Mouse (Mus musculus) limb, embryonic 10.5 days (tissue): ENCODE measurements around the gene Stk17b. TPM values are rescaled to one million over a fixed set of nuclear protein-coding genes. Genes with fewer than 3 reads are reported as not detected.
"Not testable (repeated sequence)": the region's sequence is repeated elsewhere in the genome, so short reads cannot be mapped to it uniquely, and the experiment has no call there.

Source experiments
- DNase-seq: peaks from one replicate; pipeline ENCODE4 v3.0.0-alpha.2; 2017; ENCODE audit warnings: low spot score
- H3K27ac ChIP-seq: fragments of 300-500 bp; sonication (generic); 2 replicates; pipeline ENCODE4 v1.5.1; 2016; ENCODE audit warnings: mild to moderate bottlenecking
- H3K27me3 ChIP-seq: fragments of 300-500 bp; sonication (generic); 2 replicates; pipeline ENCODE4 v1.6.1; 2016; ENCODE audit warnings: low read depth, mild to moderate bottlenecking; ENCODE audit not compliant: poor library complexity, severe bottlenecking
- H3K36me3 ChIP-seq: fragments of 300-500 bp; sonication (generic); 2 replicates; pipeline ENCODE4 v1.6.1; 2016; ENCODE audit warnings: mild to moderate bottlenecking, moderate library complexity
- H3K4me1 ChIP-seq: fragments of 300-500 bp; sonication (generic); 2 replicates; pipeline ENCODE4 v1.6.1; 2016
- H3K4me3 ChIP-seq: fragments of 300-500 bp; sonication (generic); 2 replicates; pipeline ENCODE4 v1.5.1; 2016; ENCODE audit warnings: mild to moderate bottlenecking, moderate library complexity
- H3K9me3 ChIP-seq: fragments of 300-500 bp; sonication (generic); replicated peaks from 2 replicates; pipeline ENCODE4 v1.6.1; 2016; ENCODE audit warnings: mild to moderate bottlenecking
- WGBS: fragments of 180-500 bp; shearing (Covaris S2); methylation state at CpG from one replicate; pipeline ENCODE4 v1.1.7; 2016; 5-methylcytosine and 5-hydroxymethylcytosine counted together
- polyA plus RNA-seq: library from polyadenylated mRNA; unstranded; fragments of >200 nt; fragmentation: Nextera tagmentation; extraction: Ambion mirVana; gene quantifications from 2 replicates; pipeline ENCODE4 v1.2.1, GENCODE M21; 2016

The Stk17b gene
- polyA plus RNA-seq, 1 experiment from 2014 or later, result 7.8 TPM

GRCm38 (mm10) chr1:53740777-53741336 is 44.2 kb downstream of the Stk17b start:
- Histone ChIP-seq H3K9me3 (no peaks in the 10 kb centered on the region), H3K27me3 (no peaks in the 10 kb centered on the region), H3K4me1 (no peaks in the 10 kb centered on the region), H3K36me3 (no peaks in the 10 kb centered on the region), H3K27ac (no peak overlapping the region), H3K4me3 (no peak overlapping the region)
- DNase-seq, result no peak
- WGBS, result 89% methylated on average over 4 of the region's 4 CpGs

- H3K4me1 ChIP-seq, H3K27ac ChIP-seq, H3K4me3 ChIP-seq, H3K9me3 ChIP-seq, H3K36me3 ChIP-seq, H3K27me3 ChIP-seq, DNase-seq: not testable (repeated sequence)
- WGBS, result 54% methylated on average over 3 of the region's 4 CpGs
These were observed 44.8 kb downstream of the Stk17b start for GRCm38 (mm10) chr1:53740077-53740776.

DNA sequence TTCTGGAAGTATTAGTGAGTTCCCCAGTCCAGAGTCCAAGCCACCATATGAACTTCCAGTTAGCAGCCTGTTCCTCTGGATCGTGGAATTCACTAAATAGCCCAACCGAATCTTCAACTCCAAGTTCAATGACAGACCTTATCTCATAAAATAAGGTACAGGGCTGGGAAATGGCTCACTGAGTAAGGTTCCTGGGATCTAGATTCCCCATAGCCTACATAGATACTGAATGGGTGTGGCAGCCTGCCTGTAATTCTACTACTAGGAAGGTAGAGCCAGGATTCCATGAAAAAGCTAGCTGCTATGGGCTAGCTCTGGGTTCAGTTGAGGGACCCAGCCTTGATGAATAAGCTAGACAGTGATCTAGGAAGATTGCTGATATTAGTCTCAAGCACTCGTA is 48.4 kb downstream of the Stk17b start:
- no peak overlapping the region for H3K27ac ChIP-seq
- WGBS, result 91% methylated on average over 3 of the region's 3 CpGs
- no peaks in the 10 kb centered on the region for H3K27me3 ChIP-seq

DNA sequence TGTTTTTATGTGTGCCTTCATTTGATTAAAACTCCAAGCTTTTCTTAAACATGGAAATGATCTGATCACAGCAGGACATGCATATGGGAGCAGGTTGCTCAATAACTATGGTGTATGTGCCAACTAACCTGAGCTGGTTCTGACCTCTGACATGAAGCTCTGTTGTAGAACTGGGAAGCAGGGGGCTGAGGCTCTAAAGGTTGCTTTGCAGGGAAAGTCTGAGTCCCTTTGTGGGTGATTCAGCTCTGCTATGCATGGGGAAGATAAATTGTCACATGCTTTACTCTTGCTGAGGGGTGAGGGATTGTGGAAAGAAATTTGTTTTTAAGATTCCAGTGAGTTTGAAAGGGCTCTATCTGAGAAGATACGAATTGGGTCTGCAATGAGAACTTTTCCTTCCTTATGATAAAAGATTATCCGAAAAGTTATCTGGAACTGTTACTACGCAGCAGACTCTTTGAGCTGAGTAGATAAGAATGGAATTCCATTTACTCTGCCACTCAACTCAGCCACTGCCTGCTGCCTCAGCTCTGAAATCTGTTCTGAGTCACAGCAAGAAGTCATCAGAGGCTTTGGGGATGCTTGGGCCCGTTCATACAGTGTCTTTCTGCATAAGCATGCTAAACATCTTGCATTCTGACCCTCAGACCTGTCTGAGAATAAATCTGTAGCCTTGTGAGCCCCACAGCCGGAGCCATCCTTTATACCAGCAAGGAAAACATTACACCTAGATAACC is 56.4 kb downstream of the Stk17b start:
- H3K9me3 ChIP-seq, result no peaks in the 10 kb centered on the region
- no peaks in the 10 kb centered on the region for H3K4me1 ChIP-seq
- no peak overlapping the region for H3K4me3 ChIP-seq
- 76% methylated on average over 5 of the region's 5 CpGs for WGBS
- no peak overlapping the region for H3K27ac ChIP-seq
- no peak for DNase-seq
- no peaks in the 10 kb centered on the region for H3K27me3 ChIP-seq
- H3K36me3 ChIP-seq, result no peaks in the 10 kb centered on the region

More for the DNA sequence above, 48.4 kb downstream of the Stk17b start:
- H3K9me3 ChIP-seq, result no peaks in the 10 kb centered on the region
- H3K4me1 ChIP-seq, result no peaks in the 10 kb centered on the region
- no peaks in the 10 kb centered on the region for H3K36me3 ChIP-seq
- DNase-seq, result no peak
- H3K4me3 ChIP-seq, result no peak overlapping the region

- Histone ChIP-seq H3K36me3 (no peaks in the 10 kb centered on the region), H3K4me1 (no peaks in the 10 kb centered on the region), H3K4me3 (no peak overlapping the region), H3K27ac (no peak overlapping the region), H3K27me3 (no peaks in the 10 kb centered on the region), H3K9me3 (no peaks in the 10 kb centered on the region)
- 95% methylated on average over 2 of the region's 2 CpGs for WGBS
- no peak for DNase-seq
These were observed 58.1 kb downstream of the Stk17b start for GRCm38 (mm10) chr1:53726883-53727282.

GRCm38 (mm10) chr1:53721353-53721752 is 63.7 kb downstream of the Stk17b start:
- no peaks in the 10 kb centered on the region for H3K27me3 ChIP-seq

GRCm38 (mm10) chr1:53720601-53721351 is 64.2 kb downstream of the Stk17b start:
- DNase-seq, result no peak
- Histone ChIP-seq H3K9me3 (no peaks in the 10 kb centered on the region), H3K27ac (no peak overlapping the region), H3K27me3 (no peaks in the 10 kb centered on the region), H3K36me3 (no peaks in the 10 kb centered on the region), H3K4me1 (no peaks in the 10 kb centered on the region), H3K4me3 (no peak overlapping the region)
- whole genome bisulfite sequencing, result 90% methylated on average over 5 of the region's 5 CpGs

More at GRCm38 (mm10) chr1:53721353-53721752, 63.7 kb downstream of the Stk17b start:
- H3K36me3 ChIP-seq, result no peaks in the 10 kb centered on the region
- no peak overlapping the region for H3K4me3 ChIP-seq
- no peaks in the 10 kb centered on the region for H3K9me3 ChIP-seq
- H3K4me1 ChIP-seq, result no peaks in the 10 kb centered on the region
- DNase-seq, result no peak
- H3K27ac ChIP-seq, result no peak overlapping the region

DNA sequence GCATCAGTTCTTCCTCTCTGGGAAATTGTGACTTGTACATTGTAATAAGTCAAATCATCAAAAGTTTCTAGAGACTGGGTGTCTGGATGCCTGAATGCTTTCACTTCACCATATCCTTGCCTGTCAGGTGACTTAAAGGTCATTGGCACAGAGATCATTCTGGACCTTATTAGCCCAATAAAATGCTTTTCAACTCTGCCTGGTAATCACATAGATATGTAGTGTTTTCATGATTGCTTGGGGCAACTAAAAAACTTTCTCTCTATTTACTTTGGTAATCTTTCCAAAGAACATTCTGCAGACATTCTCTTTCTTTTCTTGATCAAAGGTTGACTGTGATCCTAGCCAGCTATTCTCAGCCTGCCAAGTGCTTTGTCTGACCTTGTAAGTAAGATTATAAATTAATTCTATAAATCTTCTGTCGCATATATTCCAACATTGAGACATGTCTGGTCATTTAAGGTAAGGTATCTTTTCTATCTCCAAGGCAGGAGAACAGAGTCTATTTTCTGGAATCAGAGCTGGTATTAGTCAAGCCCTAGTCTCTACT is 69.0 kb downstream of the Stk17b start:
- WGBS, result 96% methylated on average over 1 of the region's 1 CpGs
- Histone ChIP-seq H3K36me3 (no peaks in the 10 kb centered on the region), H3K27me3 (no peaks in the 10 kb centered on the region), H3K27ac (no peak overlapping the region), H3K9me3 (no peaks in the 10 kb centered on the region), H3K4me3 (no peak overlapping the region), H3K4me1 (no peaks in the 10 kb centered on the region)
- no peak for DNase-seq

DNA sequence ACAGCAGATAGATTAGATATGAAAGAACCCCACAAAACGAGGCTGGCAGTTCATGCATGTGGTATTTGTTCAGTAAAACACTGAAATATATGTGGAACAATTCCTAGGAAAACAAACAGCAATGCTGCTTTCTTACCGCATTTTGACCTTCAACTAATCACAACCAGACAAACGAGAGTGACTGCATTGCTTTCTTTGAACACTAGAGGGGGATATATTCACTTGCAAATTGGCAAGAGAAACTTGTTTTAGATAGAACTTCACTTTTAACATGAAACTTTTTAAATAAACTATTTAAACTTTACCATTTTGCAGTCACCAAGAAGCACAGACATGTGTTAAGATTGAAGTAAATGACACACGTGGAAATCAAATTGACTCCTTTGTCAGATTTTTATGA is 69.6 kb downstream of the Stk17b start:
- Histone ChIP-seq H3K27me3 (no peaks in the 10 kb centered on the region), H3K4me3 (no peak overlapping the region), H3K27ac (no peak overlapping the region), H3K36me3 (no peaks in the 10 kb centered on the region), H3K9me3 (no peaks in the 10 kb centered on the region), H3K4me1 (no peaks in the 10 kb centered on the region)
- WGBS, result 6% methylated on average over 4 of the region's 4 CpGs
- no peak for DNase-seq

DNA sequence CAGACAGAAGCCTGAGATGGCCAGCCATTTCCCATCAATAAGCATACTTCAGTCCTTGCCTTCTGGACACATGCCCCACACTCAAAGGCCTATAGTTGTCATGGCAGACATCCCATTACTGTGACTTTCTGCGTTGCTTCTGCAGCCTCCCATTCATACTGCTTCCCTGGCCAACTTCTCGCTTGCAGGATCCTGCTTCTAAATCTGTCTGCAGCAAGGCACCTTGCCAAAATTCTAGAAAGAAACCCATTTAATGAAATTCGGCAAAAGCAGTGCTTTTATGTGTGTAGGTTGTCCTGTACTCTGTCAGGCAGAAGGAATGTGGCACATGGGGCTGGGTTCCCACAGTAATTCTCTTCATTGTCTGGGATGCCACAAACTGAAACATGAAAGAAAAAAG is 71.6 kb downstream of the Stk17b start:
- 84% methylated on average over 3 of the region's 3 CpGs for whole genome bisulfite sequencing
- H3K27ac ChIP-seq, H3K27me3 ChIP-seq, H3K9me3 ChIP-seq, DNase-seq, H3K4me3 ChIP-seq, H3K36me3 ChIP-seq, H3K4me1 ChIP-seq: not testable (repeated sequence)

DNA sequence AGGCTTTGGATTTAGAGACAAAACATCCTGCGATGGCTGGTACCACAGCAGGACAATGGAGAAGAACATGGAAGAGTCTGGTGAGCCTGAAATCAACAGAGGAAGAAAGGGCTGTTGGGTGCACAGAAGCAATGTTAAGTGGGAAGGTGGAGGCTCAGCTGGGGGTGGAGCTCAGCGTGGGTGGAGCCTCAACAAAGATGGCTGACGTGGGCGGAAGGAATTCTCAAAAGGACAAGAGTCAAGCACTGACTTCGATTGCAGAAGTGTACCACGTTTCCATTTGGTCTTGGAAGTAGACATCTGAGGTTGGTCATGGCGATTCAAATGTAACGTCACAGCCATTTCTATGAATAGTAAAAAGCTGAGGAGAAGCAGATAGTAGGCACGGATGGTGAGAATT is 74.0 kb downstream of the Stk17b start:
- Histone ChIP-seq H3K4me3 (no peak overlapping the region), H3K27me3 (no peaks in the 10 kb centered on the region), H3K9me3 (no peaks in the 10 kb centered on the region), H3K36me3 (no peaks in the 10 kb centered on the region), H3K4me1 (peaks cover 9% of the 10 kb centered on the region), H3K27ac (no peak overlapping the region)
- DNase-seq, result no peak
- WGBS, result 92% methylated on average over 9 of the region's 9 CpGs

DNA sequence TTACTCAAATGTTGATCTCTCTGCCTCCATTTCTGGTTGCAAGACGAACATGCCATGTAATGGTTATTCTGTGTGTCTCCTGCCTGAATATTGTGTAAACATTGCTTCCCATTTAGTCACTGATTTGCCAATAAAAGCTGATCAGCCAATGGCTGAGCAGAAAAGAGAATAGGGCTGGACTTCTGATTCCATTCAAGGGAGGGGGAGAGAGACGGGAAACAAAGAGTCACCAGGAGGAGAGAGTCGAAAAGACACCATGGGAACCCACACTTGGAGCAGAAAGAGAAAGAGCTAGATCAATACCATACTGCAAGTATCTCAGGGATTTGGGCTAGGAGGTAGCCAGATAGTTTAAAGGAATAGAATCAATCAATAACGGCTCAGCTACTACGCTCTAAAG is 75.4 kb downstream of the Stk17b start:
- DNase-seq, H3K9me3 ChIP-seq, H3K27me3 ChIP-seq, H3K36me3 ChIP-seq, H3K4me3 ChIP-seq, H3K27ac ChIP-seq, H3K4me1 ChIP-seq: not testable (repeated sequence)
- WGBS, result 84% methylated on average over 5 of the region's 5 CpGs
